Mouse (Mus musculus) kidney, adult 2 months (tissue): ENCODE measurements around the gene Bak1.
A peak's percentile ranks its signal among the peaks of the same experiment; 100 is the strongest.

ENCODE experiments used
- CTCF ChIP-seq: fragments of 200-500 bp; conservative IDR thresholded peaks from 2 replicates; pipeline ENCODE4 v1.5.1; 2011; ENCODE audit warnings: low read depth, mild to moderate bottlenecking, control low read depth, low read length, moderate library complexity, mixed read lengths; ENCODE audit not compliant: insufficient read depth, insufficient read length
- POLR2A ChIP-seq: fragments of 200-500 bp; IDR thresholded peaks from one replicate; pipeline ENCODE4 v1.6.1; 2011; ENCODE audit warnings: low read depth, low read length, control low read depth

- peak; percentile 40 for TF ChIP-seq CTCF
- TF ChIP-seq POLR2A, result no peak
Measured at GRCm38 (mm10) chr17:27001151-27001550, 27.7 kb downstream of the Bak1 start.
